Mouse (Mus musculus) thymus, adult 2 months (tissue): Measurements from ENCODE around the gene Tagln2. TPM values are rescaled to one million over a fixed set of nuclear protein-coding genes. Genes with fewer than 3 reads are reported as not detected.

Source experiments
- DNase-seq: peaks from one replicate; pipeline ENCODE4 v3.0.0; 2021
- H3K27ac ChIP-seq: fragments of 200-500 bp; 2 replicates; pipeline ENCODE4 v1.5.1; 2012; ENCODE audit warnings: low read length, control low read depth; ENCODE audit not compliant: control insufficient read depth, insufficient read depth
- H3K27me3 ChIP-seq: fragments of 200-500 bp; 2 replicates; pipeline ENCODE4 v1.6.1; 2012; ENCODE audit warnings: mild to moderate bottlenecking, low read length, moderate library complexity, mixed read lengths; ENCODE audit not compliant: control insufficient read depth, insufficient read depth
- H3K36me3 ChIP-seq: fragments of 200-500 bp; 2 replicates; pipeline ENCODE4 v1.6.1; 2012; ENCODE audit warnings: mild to moderate bottlenecking, low read length, moderate library complexity; ENCODE audit not compliant: control insufficient read depth, insufficient read depth
- H3K4me1 ChIP-seq: fragments of 200-500 bp; replicated peaks from 2 replicates; pipeline ENCODE4 v1.6.1; 2012; ENCODE audit warnings: low read length; ENCODE audit not compliant: control insufficient read depth, insufficient read depth
- H3K4me3 ChIP-seq: fragments of 200-500 bp; 2 replicates; pipeline ENCODE4 v1.5.1; 2012; ENCODE audit warnings: mild to moderate bottlenecking, low read length, control low read depth, moderate library complexity; ENCODE audit not compliant: control insufficient read depth, insufficient read depth
- CTCF ChIP-seq: fragments of 200-500 bp; IDR thresholded peaks from 2 replicates; pipeline ENCODE4 v1.5.1; 2012; ENCODE audit warnings: mild to moderate bottlenecking, control low read depth, low read length, moderate library complexity, borderline replicate concordance; ENCODE audit not compliant: control insufficient read depth, poor library complexity, insufficient read depth; ENCODE audit errors: extremely low read depth
- POLR2A ChIP-seq: fragments of 200-500 bp; IDR thresholded peaks from 2 replicates; pipeline ENCODE4 v1.6.1; 2012; ENCODE audit warnings: mild to moderate bottlenecking, low read length, control low read depth, moderate library complexity; ENCODE audit not compliant: control insufficient read depth, poor library complexity, insufficient read depth; ENCODE audit errors: extremely low read depth
- WGBS: fragments of 180-500 bp; shearing (Covaris S2); methylation state at CpG from one replicate; pipeline ENCODE4 v1.1.7; 2018; 5-methylcytosine and 5-hydroxymethylcytosine counted together
- polyA plus RNA-seq: library from polyadenylated mRNA; depleted of rRNA; stranded (reverse); fragments of >200 nt; gene quantifications from 2 replicates; pipeline ENCODE4 v1.2.3, GENCODE M21; 2012

The Tagln2 gene
- polyA plus RNA-seq, 1 experiment = 178 TPM

GRCm38 (mm10) chr1:172513525-172514212, 13.8 kb downstream of the Tagln2 start:
- WGBS = 9% methylated on average over 17 of the region's 17 CpGs
- Histone ChIP-seq H3K27ac (peak overlapping the region; percentile 72), H3K27me3 (no peaks in the 10 kb centered on the region), H3K4me3 (peak overlapping the region; percentile 5; the same call in 1 of the 2 replicates), H3K4me1 (peaks cover 32% of the 10 kb centered on the region), H3K36me3 (no peaks in the 10 kb centered on the region)
- DNase-seq = peak; percentile 78
- no peak for TF ChIP-seq POLR2A
- TF ChIP-seq CTCF = no peak

- Histone ChIP-seq H3K4me3 (peak overlapping the region; percentile 5; the same call in 1 of the 2 replicates), H3K27ac (peak overlapping the region; percentile 69), H3K27me3 (no peaks in the 10 kb centered on the region), H3K36me3 (no peaks in the 10 kb centered on the region), H3K4me1 (peaks cover 32% of the 10 kb centered on the region)
- TF ChIP-seq CTCF (no peak), POLR2A (no peak)
- no peak for DNase-seq
- 9% methylated on average over 4 of the region's 4 CpGs for WGBS
These were observed 14.3 kb downstream of the Tagln2 start for GRCm38 (mm10) chr1:172514213-172514529.

- H3K4me1 ChIP-seq = peaks cover 32% of the 10 kb centered on the region
- DNase-seq = no peak
- TF ChIP-seq POLR2A = no peak
- TF ChIP-seq CTCF = no peak
These were observed 14.9 kb downstream of the Tagln2 start for GRCm38 (mm10) chr1:172514551-172515268.

GRCm38 (mm10) chr1:172515396-172515795, 15.5 kb downstream of the Tagln2 start:
- Histone ChIP-seq H3K36me3 (no peaks in the 10 kb centered on the region), H3K4me3 (no peak overlapping the region), H3K27me3 (no peaks in the 10 kb centered on the region), H3K4me1 (peaks cover 32% of the 10 kb centered on the region), H3K27ac (no peak overlapping the region)
- DNase-seq = no peak
- 85% methylated on average over 1 of the region's 1 CpGs for WGBS
- TF ChIP-seq CTCF (no peak), POLR2A (no peak)

More at GRCm38 (mm10) chr1:172514551-172515268, 14.9 kb downstream of the Tagln2 start:
- no peaks in the 10 kb centered on the region for H3K27me3 ChIP-seq
- WGBS = 66% methylated on average over 7 of the region's 7 CpGs
- H3K36me3 ChIP-seq = no peaks in the 10 kb centered on the region
- no peak overlapping the region for H3K4me3 ChIP-seq
- peak overlapping the region; percentile 69 for H3K27ac ChIP-seq

- Histone ChIP-seq H3K27me3 (no peaks in the 10 kb centered on the region), H3K4me3 (no peak overlapping the region), H3K4me1 (peaks cover 29% of the 10 kb centered on the region), H3K36me3 (no peaks in the 10 kb centered on the region), H3K27ac (no peak overlapping the region)
- DNase-seq = no peak
- TF ChIP-seq POLR2A = no peak
- TF ChIP-seq CTCF = no peak
- WGBS = 93% methylated on average over 4 of the region's 4 CpGs
These were observed 18.2 kb downstream of the Tagln2 start for GRCm38 (mm10) chr1:172518013-172518412.

- WGBS = 77% methylated on average over 6 of the region's 6 CpGs
- H3K4me1 ChIP-seq = peaks cover 15% of the 10 kb centered on the region
- H3K4me3 ChIP-seq = no peak overlapping the region
- TF ChIP-seq POLR2A (no peak), CTCF (no peak)
- H3K27ac ChIP-seq = no peak overlapping the region
- H3K27me3 ChIP-seq = no peaks in the 10 kb centered on the region
- no peaks in the 10 kb centered on the region for H3K36me3 ChIP-seq
- DNase-seq = no peak
These were observed 19.8 kb downstream of the Tagln2 start for GRCm38 (mm10) chr1:172519644-172520043.
